Mouse (Mus musculus) subcutaneous adipose tissue, adult 2 months (tissue): Measurements from ENCODE around the gene Olfr871. TPM values are rescaled to one million over a fixed set of nuclear protein-coding genes. Genes with fewer than 3 reads are reported as not detected.

Source experiments
- polyA plus RNA-seq: library from polyadenylated mRNA; depleted of rRNA; stranded (reverse); fragments of >200 nt; gene quantifications from 2 replicates; pipeline ENCODE4 v1.2.3, GENCODE M21; 2012; ENCODE audit warnings: low replicate concordance; rRNA removed

Gene Olfr871
- polyA plus RNA-seq = not detected in 2 replicates

GRCm38 (mm10) chr9:20211907-20212306 lies at the start of gene Olfr871:
Gene Olfr871 (plus strand): TSS chr9:20212207.

GRCm38 (mm10) chr9:20173957-20174356 lies 38.0 kb upstream of the Olfr871 start, which contains the start of gene Olfr870:
Gene Olfr870 (minus strand): TSS chr9:20174057.

GRCm38 (mm10) chr9:20236819-20237218 lies 24.8 kb downstream of the Olfr871 start, which contains the start of gene Olfr872:
Gene Olfr872 (plus strand): TSS chr9:20237119.

Other genes with a start within 250 kb of the Olfr871 start
- gene Olfr866, start 184.2 kb upstream of the Olfr871 start, polyA plus RNA-seq = not detected in 2 replicates
- gene Olfr867, start 154.6 kb upstream of the Olfr871 start, polyA plus RNA-seq = not detected in 2 replicates
- gene Olfr868, start 113.6 kb upstream of the Olfr871 start, polyA plus RNA-seq = not detected in 2 replicates
- not detected in 2 replicates for gene Olfr869, start 83.2 kb upstream of the Olfr871 start, polyA plus RNA-seq
- not detected in 2 replicates for gene Olfr870, start 38.1 kb upstream of the Olfr871 start, polyA plus RNA-seq
- gene Olfr872, start 24.9 kb downstream of the Olfr871 start, polyA plus RNA-seq = not detected in 2 replicates
- gene Olfr39, start 70.1 kb downstream of the Olfr871 start, polyA plus RNA-seq = not detected in 2 replicates
- not detected in 2 replicates for gene Olfr873, start 86.3 kb downstream of the Olfr871 start, polyA plus RNA-seq
- 0.12 TPM in 1 of 2 replicates, not detected in the other for gene Olfr18, start 123.9 kb downstream of the Olfr871 start, polyA plus RNA-seq
- gene Zfp560, start 173.0 kb downstream of the Olfr871 start, polyA plus RNA-seq = 6.2 and 6.5 TPM in 2 replicates
- 2.7 and 4.2 TPM in 2 replicates for gene Zfp26, start 248.0 kb downstream of the Olfr871 start, polyA plus RNA-seq